Comparison of ENCODE assay signal across 8 mouse cellular contexts in genomic region chr2:74681594-74682531, GRCm38 (mm10). TPM values are rescaled to one million over a fixed set of nuclear protein-coding genes. Genes with fewer than 3 reads are reported as not detected.
DNase-seq lines count a peak whose midpoint lies in the region; ATAC-seq and TF ChIP-seq lines count a peak whose summit lies in the region.

No protein-coding gene starts in this region.

- H3K9me3 ChIP-seq in heart, embryonic 13.5 days, result no peaks in the 10 kb centered on the region
- H3K9me3 ChIP-seq in hindbrain, postnatal 0 days (ENCODE audit: low read length), result no peaks in the 10 kb centered on the region
- H3K9me3 ChIP-seq in midbrain, embryonic 13.5 days, result no peaks in the 10 kb centered on the region

- ATAC-seq in heart, embryonic 13.5 days (ENCODE audit: extremely low read depth, insufficient number of reproducible peaks, low FRiP score, low TSS enrichment), result no peak
- ATAC-seq in hindbrain, postnatal 0 days, result 0 out of 2 replicates have a peak, but pooled peaks have one; percentile 25
- peak; percentile 20; the same call in 1 of the 2 replicates for ATAC-seq in midbrain, embryonic 13.5 days
- no peak for ATAC-seq in cerebellum, adult (ENCODE audit: insufficient number of reproducible peaks, low FRiP score, low TSS enrichment)
- no peak for ATAC-seq in megakaryocyte progenitor cell, adult 5-6 weeks (replicated peaks; ENCODE audit: poor library complexity)

- DNase-seq in heart, adult 9 months (ENCODE audit: low spot score in 2 of 2), result no peak
- no peak for DNase-seq in hindbrain, postnatal 0 days (ENCODE audit: low spot score)
- DNase-seq in frontal cortex, postnatal 36 days (ENCODE audit: low spot score in 2 of 2), result no peak

- WGBS in heart, embryonic 13.5 days, result under 1% methylated on average over 67 of the region's 78 CpGs
- WGBS in bone marrow, adult 2 months, result 3% methylated on average over 78 of the region's 78 CpGs
- WGBS in hindbrain, postnatal 0 days, result 1% methylated on average over 71 of the region's 78 CpGs
- under 1% methylated on average over 72 of the region's 78 CpGs for WGBS in midbrain, embryonic 13.5 days

- peak overlapping the region; percentile 36 for H3K4me3 ChIP-seq in heart, embryonic 13.5 days
- H3K4me3 ChIP-seq in bone marrow, adult 2 months (replicated peaks; ENCODE audit: control insufficient read depth, low read depth, low read length), result no peak overlapping the region
- H3K4me3 ChIP-seq in hindbrain, postnatal 0 days (ENCODE audit: low read length), result peak overlapping the region; percentile 14; the same call in 1 of the 2 replicates
- H3K4me3 ChIP-seq in midbrain, embryonic 13.5 days (replicated peaks), result 0 out of 2 replicates have a peak overlapping the region, but pooled peaks have one; percentile 15

- peaks cover 22% of the 10 kb centered on the region for H3K4me1 ChIP-seq in heart, embryonic 13.5 days
- H3K4me1 ChIP-seq in bone marrow, adult 2 months (ENCODE audit: control insufficient read depth, insufficient read depth, low read length), result no peaks in the 10 kb centered on the region
- H3K4me1 ChIP-seq in hindbrain, postnatal 0 days (ENCODE audit: insufficient read depth, low read length), result no peaks in the 10 kb centered on the region
- peaks cover 13% of the 10 kb centered on the region for H3K4me1 ChIP-seq in midbrain, embryonic 13.5 days (replicated peaks)

- H3K27me3 ChIP-seq in heart, embryonic 13.5 days (replicated peaks), result peaks cover 99% of the 10 kb centered on the region
- peaks cover 95% of the 10 kb centered on the region for H3K27me3 ChIP-seq in hindbrain, postnatal 0 days (ENCODE audit: insufficient read depth, low read length)
- peaks cover 99% of the 10 kb centered on the region for H3K27me3 ChIP-seq in midbrain, embryonic 13.5 days

- no peak for TF ChIP-seq CTCF in bone marrow, adult 2 months (IDR thresholded peaks at IDR 0.05; ENCODE audit: control insufficient read depth, insufficient read depth, low read length)
- TF ChIP-seq CTCF in hindbrain, postnatal 0 days (IDR thresholded peaks at IDR 0.05; ENCODE audit: low read depth), result no peak

- no peak overlapping the region for H3K27ac ChIP-seq in heart, embryonic 13.5 days (replicated peaks)
- peak overlapping the region; percentile 15; the same call in 1 of the 2 replicates for H3K27ac ChIP-seq in bone marrow, adult 2 months (ENCODE audit: control insufficient read depth, insufficient read depth, low read depth, low read length, poor library complexity)
- no peak overlapping the region for H3K27ac ChIP-seq in hindbrain, postnatal 0 days
- H3K27ac ChIP-seq in midbrain, embryonic 13.5 days, result no peak overlapping the region

- no peak for TF ChIP-seq POLR2A in bone marrow, adult 2 months (IDR thresholded peaks at IDR 0.05; ENCODE audit: borderline replicate concordance, control insufficient read depth, low read depth, low read length)

- no peak overlapping the region for H3K9ac ChIP-seq in heart, embryonic 13.5 days
- H3K9ac ChIP-seq in hindbrain, postnatal 0 days (replicated peaks; ENCODE audit: low read length), result no peak overlapping the region
- no peak overlapping the region for H3K9ac ChIP-seq in midbrain, embryonic 13.5 days (replicated peaks)

- H3K4me2 ChIP-seq in heart, embryonic 13.5 days, result peak overlapping the region; percentile 45
- no peak overlapping the region for H3K4me2 ChIP-seq in hindbrain, postnatal 0 days (ENCODE audit: low read depth, low read length)
- H3K4me2 ChIP-seq in midbrain, embryonic 13.5 days (replicated peaks), result peak overlapping the region; percentile 9; the same call in 1 of the 2 replicates

- no peaks in the 10 kb centered on the region for H3K36me3 ChIP-seq in heart, embryonic 13.5 days
- no peaks in the 10 kb centered on the region for H3K36me3 ChIP-seq in hindbrain, postnatal 0 days (ENCODE audit: insufficient read depth, low read length)
- H3K36me3 ChIP-seq in midbrain, embryonic 13.5 days, result no peaks in the 10 kb centered on the region

RNA-seq across cellular contexts. Expression of gene Hoxd11, which starts 2.5 kb away (rescaled TPM):
- polyA plus RNA-seq in heart, embryonic 13.5 days (2015; fragmentation: Nextera tagmentation; extraction: Ambion mirVana), result not detected in 2 replicates
- polyA plus RNA-seq in bone marrow, adult 2 months (2011; ENCODE audit: insufficient read depth, insufficient read length, low replicate concordance, missing spikeins), result 0.60 TPM in 1 of 2 replicates, not detected in the other
- not detected in 2 replicates for total RNA-seq in hindbrain, postnatal 0 days (2014; rRNA removed)
- polyA plus RNA-seq in hindbrain, postnatal 0 days (2015; fragmentation: Nextera tagmentation; extraction: Ambion mirVana), result not detected in 2 replicates
- polyA plus RNA-seq in midbrain, embryonic 13.5 days (2015; fragmentation: Nextera tagmentation; extraction: Ambion mirVana), result not detected in 2 replicates
- total RNA-seq in megakaryocyte progenitor cell, adult 5-6 weeks (2015), result not detected in 2 replicates
- total RNA-seq in megakaryocyte progenitor cell, adult 5-6 weeks (2017), result not detected in 2 replicates

RNA-seq across cellular contexts. Expression of gene Hoxd12, which starts 7.0 kb away (rescaled TPM):
- polyA plus RNA-seq in heart, embryonic 13.5 days (2015; fragmentation: Nextera tagmentation; extraction: Ambion mirVana), result not detected in 2 replicates
- not detected in 2 replicates for polyA plus RNA-seq in bone marrow, adult 2 months (2011; ENCODE audit: insufficient read depth, insufficient read length, low replicate concordance, missing spikeins)
- not detected in 2 replicates for total RNA-seq in hindbrain, postnatal 0 days (2014; rRNA removed)
- polyA plus RNA-seq in hindbrain, postnatal 0 days (2015; fragmentation: Nextera tagmentation; extraction: Ambion mirVana), result not detected in 2 replicates
- polyA plus RNA-seq in midbrain, embryonic 13.5 days (2015; fragmentation: Nextera tagmentation; extraction: Ambion mirVana), result not detected in 2 replicates
- total RNA-seq in megakaryocyte progenitor cell, adult 5-6 weeks (2015), result not detected in 2 replicates
- total RNA-seq in megakaryocyte progenitor cell, adult 5-6 weeks (2017), result not detected in 2 replicates

RNA-seq across cellular contexts. Expression of gene Hoxd10, which starts 9.9 kb away (rescaled TPM):
- polyA plus RNA-seq in heart, embryonic 13.5 days (2015; fragmentation: Nextera tagmentation; extraction: Ambion mirVana), result 0.08 TPM in 1 of 2 replicates, not detected in the other
- not detected in 2 replicates for polyA plus RNA-seq in bone marrow, adult 2 months (2011; ENCODE audit: insufficient read depth, insufficient read length, low replicate concordance, missing spikeins)
- total RNA-seq in hindbrain, postnatal 0 days (2014; rRNA removed), result not detected in 2 replicates
- polyA plus RNA-seq in hindbrain, postnatal 0 days (2015; fragmentation: Nextera tagmentation; extraction: Ambion mirVana), result not detected in 2 replicates
- polyA plus RNA-seq in midbrain, embryonic 13.5 days (2015; fragmentation: Nextera tagmentation; extraction: Ambion mirVana), result not detected in 2 replicates
- not detected in 2 replicates for total RNA-seq in megakaryocyte progenitor cell, adult 5-6 weeks (2015)
- not detected in 2 replicates for total RNA-seq in megakaryocyte progenitor cell, adult 5-6 weeks (2017)

RNA-seq across cellular contexts. Expression of gene Hoxd13, which starts 13.8 kb away (rescaled TPM):
- polyA plus RNA-seq in heart, embryonic 13.5 days (2015; fragmentation: Nextera tagmentation; extraction: Ambion mirVana), result not detected in 2 replicates
- polyA plus RNA-seq in bone marrow, adult 2 months (2011; ENCODE audit: insufficient read depth, insufficient read length, low replicate concordance, missing spikeins), result 1.2 TPM in 1 of 2 replicates, not detected in the other
- 0.21 TPM in 1 of 2 replicates, not detected in the other for total RNA-seq in hindbrain, postnatal 0 days (2014; rRNA removed)
- 0.09 TPM in 1 of 2 replicates, not detected in the other for polyA plus RNA-seq in hindbrain, postnatal 0 days (2015; fragmentation: Nextera tagmentation; extraction: Ambion mirVana)
- not detected in 2 replicates for polyA plus RNA-seq in midbrain, embryonic 13.5 days (2015; fragmentation: Nextera tagmentation; extraction: Ambion mirVana)
- total RNA-seq in megakaryocyte progenitor cell, adult 5-6 weeks (2015), result not detected in 2 replicates
- not detected in 2 replicates for total RNA-seq in megakaryocyte progenitor cell, adult 5-6 weeks (2017)

RNA-seq across cellular contexts. Expression of gene Hoxd9, which starts 15.7 kb away (rescaled TPM):
- polyA plus RNA-seq in heart, embryonic 13.5 days (2015; fragmentation: Nextera tagmentation; extraction: Ambion mirVana), result not detected in 2 replicates
- polyA plus RNA-seq in bone marrow, adult 2 months (2011; ENCODE audit: insufficient read depth, insufficient read length, low replicate concordance, missing spikeins), result not detected in 2 replicates
- total RNA-seq in hindbrain, postnatal 0 days (2014; rRNA removed), result not detected in 2 replicates
- not detected in 2 replicates for polyA plus RNA-seq in hindbrain, postnatal 0 days (2015; fragmentation: Nextera tagmentation; extraction: Ambion mirVana)
- not detected in 2 replicates for polyA plus RNA-seq in midbrain, embryonic 13.5 days (2015; fragmentation: Nextera tagmentation; extraction: Ambion mirVana)
- total RNA-seq in megakaryocyte progenitor cell, adult 5-6 weeks (2015), result not detected in 2 replicates
- total RNA-seq in megakaryocyte progenitor cell, adult 5-6 weeks (2017), result not detected in 2 replicates

Comparison
In these comparisons a context has a peak if more than half of its experiments do, and no peak if none do; other contexts are left out.
1. ATAC-seq: peak in hindbrain, postnatal 0 days (single experiment) and midbrain, embryonic 13.5 days (single experiment); none in heart, embryonic 13.5 days (single experiment), cerebellum, adult (single experiment) and megakaryocyte progenitor cell, adult 5-6 weeks (single experiment).